Mouse (Mus musculus): ENCODE data around the gene Trem1. TPM values are rescaled to one million over a fixed set of nuclear protein-coding genes. Genes with fewer than 3 reads are reported as not detected.

The Trem1 gene
- total RNA-seq (2021) = not detected
- long read RNA-seq, experiment 1 = 0 reads
- long read RNA-seq, experiment 2 = 0 reads

DNA sequence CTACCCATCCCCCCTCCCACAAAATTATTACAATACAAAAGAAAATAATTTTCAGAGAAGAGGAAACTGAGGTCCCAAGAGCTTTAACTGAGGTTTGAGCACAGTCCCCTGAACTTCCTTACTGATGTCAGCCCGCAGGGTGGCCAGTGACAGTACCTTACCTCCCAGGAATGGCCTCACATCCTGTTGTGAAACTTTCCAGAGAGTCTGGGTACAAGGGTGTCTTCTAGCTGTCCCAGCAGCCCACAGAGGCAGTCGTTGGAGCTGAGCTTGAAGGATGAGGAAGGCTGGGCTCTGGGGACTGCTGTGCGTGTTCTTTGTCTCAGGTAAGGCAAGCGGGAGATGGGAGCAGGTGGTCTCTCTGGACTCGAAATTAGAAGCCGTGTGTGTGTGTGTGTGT is at the start of gene Trem1:
Trem1 (plus strand) TSS at position 251 of the 400 bp plus-strand sequence.
- DNase-seq = no peak

DNA sequence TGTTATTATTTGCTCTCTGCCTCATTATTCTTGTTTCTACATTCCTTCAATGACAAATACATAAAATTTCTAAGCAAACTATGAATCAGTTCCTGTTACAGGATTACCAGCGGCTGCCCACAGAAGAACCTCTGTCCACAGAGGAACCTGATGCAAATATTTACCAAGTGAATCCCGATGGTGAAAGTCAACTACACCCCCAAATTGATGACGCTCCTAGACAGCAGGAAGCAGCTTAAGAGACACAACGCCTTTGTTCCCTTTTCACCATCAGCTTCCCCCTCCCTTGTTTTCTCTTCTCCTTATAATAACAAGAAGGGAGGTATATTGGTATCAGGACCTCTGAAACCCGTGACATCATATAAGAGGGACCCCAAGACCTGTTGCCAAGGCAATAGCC is 47.3 kb upstream of the Trem1 start:
- DNase-seq = no peak

DNA sequence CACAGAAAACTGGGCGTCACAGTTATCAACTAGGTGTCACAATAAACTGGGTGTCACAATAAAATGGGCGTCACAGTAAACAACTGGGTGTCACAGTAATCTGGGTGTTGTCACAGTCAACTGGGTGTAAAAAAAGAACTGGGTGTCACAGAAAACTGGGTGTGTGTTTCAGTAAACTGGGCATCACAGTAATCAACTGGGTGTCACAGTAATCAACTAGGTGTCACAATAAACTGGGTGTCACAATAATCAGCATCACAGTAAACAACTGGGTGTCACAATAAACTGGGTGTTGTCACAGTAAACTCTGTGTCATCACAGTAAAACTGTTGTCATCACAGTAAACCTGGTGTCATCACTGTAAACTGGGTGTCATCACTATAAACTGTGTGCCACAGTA is 40.2 kb upstream of the Trem1 start:
- no peak for DNase-seq

DNA sequence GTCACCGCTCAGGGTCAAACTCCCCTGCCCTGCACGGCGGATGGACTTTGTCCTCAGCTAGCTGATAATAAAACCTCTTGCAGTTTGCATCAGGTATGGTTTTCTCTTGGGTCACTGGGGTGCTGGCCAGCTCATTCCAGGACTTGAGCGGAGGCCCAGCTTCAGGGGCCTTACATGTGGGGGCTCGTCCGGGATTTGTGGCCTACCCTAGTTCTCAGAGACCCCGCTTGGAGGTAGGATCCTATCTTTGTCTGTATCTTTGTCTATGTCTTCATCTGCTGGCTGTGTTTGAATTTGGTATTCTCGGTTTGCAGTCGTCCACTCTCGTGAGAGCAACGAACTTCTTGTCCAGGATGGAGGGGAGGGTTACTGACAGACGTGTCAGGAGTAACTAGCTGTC is 29.5 kb upstream of the Trem1 start:
- no peak for DNase-seq

DNA sequence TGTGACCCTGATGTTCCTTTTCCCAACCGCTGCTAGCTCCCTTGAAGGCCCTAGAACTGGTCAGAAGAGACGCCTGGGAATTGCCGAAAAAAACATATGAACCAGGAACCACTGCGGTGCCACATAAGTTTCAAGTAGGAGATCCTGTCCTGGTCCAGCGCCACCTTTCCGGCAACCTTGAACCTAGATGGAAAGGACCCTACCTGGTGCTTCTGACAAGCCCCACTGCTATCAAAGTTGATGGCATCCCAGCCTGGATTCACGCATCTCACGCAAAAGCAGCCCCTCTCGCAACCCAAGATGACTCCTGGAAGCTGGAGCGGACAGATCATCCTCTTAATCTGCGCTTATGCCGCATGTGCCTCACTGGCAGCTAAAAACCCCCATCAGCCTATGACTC is 20.0 kb upstream of the Trem1 start:
- DNase-seq = no peak

DNA sequence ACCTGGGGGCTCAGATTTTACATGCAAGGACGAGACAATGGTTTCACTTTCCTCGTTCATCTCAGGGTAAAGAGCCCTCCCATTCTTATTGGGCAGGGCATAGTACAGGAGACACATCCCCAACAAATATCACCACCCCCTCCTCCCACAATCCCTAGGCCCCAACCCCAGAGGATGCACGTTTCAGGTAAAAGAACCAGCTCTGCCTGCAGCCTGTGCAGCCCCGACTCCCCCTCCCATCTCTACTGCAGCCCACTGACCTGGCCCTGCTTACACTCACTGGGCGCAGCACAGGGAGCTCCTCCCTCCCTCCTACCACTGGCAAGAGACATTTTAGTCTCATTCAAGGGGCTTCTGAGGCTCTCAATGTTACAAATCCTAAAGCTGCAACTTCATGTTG is 19.1 kb upstream of the Trem1 start:
- no peak for DNase-seq

DNA sequence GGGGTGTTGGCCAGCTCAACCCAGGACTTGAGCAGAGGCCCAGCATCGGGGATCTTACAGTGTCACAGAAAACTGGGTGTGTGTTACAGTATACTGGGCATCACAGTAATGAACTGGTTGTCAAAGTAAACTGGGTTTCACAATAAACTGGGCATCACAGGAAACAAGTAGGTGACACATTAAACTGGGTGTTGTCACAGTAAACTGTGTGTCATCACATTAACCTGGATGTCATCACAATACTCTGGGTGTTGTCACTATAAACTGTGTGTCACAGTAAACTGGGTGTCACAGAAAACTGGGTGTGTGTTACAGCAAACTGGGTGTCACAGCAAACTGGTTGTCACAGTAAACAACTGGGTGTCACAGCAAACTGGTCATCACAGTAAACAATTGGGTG is 17.1 kb upstream of the Trem1 start:
- no peak for DNase-seq

DNA sequence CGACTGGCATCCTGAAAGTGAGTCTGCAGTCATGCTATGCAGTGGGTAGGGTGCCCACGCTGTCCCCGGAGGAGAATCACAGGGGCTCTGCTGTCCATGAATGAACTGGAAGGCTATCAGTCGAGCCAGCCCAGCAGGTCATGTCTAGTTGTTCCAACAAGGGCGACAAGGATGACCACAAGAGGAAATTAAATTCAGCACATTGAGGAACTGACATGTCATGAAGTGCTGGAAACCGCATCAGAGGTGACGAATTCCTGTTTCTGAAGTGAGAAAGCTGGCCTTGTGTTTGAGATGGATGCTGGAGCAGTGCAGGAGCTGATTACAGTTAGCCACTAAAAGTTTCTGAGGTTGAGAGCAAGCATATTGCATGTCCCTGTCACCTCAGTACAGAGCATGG is 1.9 kb upstream of the Trem1 start:
- no peak for DNase-seq

DNA sequence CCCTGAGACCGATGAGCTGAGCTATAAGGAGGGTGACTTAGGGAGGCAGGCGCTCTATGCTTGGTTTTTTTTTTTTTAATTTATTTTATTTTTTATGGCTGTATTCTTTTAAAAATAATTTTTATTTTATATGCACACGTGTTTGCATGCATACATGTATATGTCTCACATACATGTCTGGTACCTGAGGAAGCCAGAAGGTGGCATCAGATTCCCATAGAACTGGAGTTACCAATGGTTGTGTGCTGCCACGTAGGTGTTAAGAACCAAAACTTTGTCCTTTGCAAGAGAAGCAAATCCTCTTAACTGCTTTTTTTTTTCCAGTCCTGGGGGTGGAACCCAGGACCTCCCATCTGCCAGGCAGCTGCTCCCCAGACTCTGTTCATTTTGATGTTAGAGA is 1.2 kb downstream of the Trem1 start:
- DNase-seq = no peak

DNA sequence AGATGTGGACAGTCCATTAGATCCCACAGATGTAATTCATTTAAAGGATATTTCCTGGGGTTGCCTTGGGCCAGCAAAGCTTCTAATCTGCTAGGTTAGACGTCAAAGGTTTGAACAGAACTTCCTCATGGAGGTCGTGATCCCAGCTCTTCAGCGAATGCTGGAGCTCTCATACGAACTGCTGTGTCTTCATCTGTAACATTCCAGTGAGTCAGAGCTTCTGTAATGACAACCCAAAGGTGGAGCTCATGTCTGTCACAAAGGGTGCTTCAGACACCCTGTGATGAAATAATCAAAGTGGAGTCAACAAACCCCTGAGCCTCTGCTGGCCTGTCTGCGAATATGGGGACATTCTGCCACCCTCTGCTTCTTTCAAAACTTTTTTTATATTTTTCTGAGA is 2.0 kb downstream of the Trem1 start:
- no peak for DNase-seq

DNA sequence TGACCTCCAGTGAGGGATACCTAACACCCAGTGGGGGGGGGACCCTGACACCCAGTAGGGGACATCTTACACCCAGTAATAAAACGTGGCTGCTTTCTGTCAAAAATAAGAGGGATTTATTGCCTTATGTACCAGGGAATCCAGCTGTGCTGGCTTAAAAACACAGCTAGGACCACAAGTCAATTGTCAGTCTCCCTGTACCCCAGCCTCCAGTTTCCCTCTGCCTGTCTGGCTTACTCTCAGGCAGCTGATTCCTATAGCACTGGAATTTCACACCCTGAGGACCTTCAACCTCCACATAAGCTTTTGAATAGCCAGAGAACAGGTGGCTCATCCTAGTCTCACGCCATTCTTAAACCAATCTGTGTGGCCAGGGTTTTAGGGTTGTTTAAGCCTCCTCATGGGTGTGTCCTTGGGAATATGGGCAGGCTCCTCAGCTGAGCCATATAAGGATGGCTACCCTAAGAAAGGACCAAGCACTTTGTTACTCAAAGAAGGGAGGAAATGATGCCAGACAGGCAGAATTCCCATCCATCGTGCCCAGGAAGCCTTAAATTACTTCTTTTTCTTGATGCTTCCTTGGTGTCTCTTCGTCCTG is 3.3 kb downstream of the Trem1 start:
- no peak for DNase-seq

DNA sequence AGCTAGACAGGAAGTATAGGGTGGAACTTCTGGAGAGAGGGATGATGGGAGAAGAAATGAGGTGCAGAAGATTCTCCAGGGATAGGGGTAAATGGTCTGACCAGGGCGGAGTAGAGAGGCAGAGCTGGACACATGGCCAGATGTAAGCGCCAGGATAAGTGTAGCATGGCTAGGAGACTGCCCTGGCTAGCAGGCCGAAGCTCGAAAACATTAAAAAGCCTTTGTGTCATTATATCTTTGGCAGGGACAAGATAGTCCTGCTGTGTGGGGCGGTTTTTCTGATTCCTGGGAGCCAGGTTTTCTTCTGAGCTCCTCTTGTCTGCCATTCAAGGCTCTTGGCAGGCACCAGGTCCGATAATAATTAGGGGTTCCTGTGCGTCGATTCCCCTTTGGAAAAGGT is 5.1 kb downstream of the Trem1 start:
- DNase-seq = no peak

DNA sequence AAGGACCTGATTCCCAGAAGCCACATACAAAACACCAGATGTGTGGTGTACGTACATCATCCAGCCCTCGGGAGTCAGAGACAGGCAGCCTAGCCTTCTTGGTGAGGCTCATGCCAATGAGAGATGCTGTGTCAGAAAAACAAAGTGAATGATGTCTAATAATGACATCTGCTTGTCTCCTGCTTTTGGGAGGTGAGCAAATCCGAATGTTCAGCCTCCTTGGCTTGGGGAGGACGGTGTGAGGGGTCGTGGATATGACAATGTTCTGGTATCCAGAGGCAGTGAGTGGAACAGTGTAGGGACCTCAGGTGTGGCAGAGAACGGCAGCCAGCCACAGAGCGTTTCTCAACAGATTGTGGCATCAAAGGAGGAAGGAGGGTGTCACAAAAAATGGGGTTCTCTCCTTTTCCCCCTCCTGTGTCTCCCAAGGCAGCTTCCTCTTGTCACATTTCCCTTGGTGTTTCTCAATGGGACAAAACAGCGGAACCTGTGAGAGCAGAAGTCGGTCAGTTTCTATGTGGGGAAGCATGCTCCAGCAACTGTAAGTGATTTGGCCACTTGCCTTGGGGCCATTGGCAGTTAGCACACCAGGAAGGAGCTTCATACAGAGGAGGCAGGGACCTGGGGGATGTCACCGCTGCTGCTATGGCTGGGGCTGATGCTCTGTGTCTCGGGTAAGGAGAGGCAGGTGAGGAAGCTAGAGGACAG is 14.8 kb downstream of the Trem1 start, which contains the start of gene Trem3:
Trem3 (plus strand) TSS at position 557 of the 708 bp plus-strand sequence.
- no peak for DNase-seq

DNA sequence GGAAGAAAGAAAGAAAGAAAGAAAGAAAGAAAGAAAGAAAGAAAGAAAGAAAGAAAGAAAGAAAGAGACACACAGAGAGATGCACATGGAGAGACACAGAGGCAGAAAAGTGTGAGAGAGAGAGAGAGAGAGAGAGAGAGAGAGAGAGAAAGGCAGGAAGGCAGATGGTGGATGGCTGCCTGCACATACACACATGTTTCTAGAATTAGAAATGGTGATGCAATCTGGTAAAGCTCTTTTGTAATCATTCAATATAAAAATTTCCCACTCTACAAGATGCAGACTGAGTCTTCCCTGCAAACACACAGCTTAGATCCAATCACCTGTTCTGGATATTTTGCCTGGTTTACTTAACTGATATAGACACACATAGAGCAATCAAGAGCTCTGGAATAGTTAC is 16.5 kb downstream of the Trem1 start:
- DNase-seq = no peak

DNA sequence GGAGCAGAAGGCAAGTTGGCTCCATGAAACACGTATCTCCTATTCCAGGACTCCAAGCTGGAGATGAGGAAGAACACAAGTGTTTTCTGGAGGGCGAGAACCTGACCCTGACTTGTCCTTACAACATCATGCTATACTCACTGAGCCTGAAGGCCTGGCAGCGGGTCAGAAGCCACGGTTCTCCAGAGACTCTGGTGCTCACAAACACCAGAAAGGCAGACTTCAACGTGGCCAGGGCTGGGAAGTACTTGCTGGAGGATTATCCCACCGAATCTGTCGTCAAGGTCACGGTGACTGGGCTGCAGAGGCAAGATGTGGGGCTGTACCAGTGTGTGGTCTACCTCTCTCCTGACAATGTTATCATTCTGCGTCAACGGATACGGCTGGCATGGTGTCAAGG is 16.9 kb downstream of the Trem1 start:
- DNase-seq = no peak

DNA sequence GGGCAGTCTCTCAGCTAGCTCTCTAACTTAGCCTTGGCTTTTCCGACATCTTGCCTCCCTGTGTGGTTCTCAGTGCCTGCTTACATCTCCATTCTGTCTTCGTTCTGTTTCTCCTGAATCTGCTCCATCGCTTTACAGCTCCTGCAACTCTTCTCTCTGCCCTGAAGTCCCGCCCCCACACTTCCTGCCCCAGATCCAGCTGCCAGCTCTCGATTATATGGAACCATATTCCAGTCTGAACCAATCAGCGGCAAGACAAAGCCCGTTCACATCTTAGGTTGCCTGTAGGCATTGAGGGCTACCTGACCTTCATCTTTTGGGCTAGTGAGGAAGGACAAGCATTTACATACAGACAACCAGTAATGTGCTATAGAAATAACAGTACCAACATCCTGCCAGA is 18.1 kb downstream of the Trem1 start:
- DNase-seq = no peak

DNA sequence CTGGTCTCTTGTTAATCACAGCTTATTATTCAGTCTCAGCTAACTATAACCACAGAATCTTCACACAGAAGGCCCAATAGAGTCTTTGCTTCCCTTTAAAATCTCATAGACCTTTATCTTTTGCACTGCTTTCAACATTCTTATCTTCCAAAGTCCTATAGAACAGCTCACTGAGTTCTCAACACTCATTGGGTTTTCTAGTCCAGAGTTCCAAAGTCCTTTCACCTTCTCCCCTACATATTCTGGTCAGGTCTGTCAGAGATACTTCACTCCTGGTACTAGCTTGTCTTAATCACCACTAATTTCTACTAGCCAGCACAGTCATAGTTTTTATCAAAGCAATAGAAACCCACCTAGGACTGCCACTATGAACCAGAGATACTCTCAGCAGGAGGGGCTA is 24.0 kb downstream of the Trem1 start:
- no peak for DNase-seq

DNA sequence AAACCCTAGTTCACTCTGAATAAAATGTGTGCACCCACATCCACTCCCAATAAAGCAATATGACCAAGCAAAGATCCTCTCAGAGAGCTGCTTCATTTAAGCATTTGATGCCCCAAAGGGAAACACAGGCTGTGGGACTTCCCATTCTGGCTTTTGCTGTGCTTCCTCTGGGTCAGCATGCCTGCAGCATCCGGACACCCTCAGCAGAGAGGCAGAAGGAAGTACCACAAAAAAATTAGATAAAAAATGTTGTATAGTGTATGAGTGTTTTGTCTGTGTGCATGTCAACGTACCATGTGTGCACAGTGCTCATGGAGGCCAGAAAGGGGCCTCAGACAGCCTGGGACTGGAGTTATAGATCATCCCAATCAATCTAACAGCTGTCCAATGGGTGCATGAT is 29.3 kb downstream of the Trem1 start:
- DNase-seq = no peak

DNA sequence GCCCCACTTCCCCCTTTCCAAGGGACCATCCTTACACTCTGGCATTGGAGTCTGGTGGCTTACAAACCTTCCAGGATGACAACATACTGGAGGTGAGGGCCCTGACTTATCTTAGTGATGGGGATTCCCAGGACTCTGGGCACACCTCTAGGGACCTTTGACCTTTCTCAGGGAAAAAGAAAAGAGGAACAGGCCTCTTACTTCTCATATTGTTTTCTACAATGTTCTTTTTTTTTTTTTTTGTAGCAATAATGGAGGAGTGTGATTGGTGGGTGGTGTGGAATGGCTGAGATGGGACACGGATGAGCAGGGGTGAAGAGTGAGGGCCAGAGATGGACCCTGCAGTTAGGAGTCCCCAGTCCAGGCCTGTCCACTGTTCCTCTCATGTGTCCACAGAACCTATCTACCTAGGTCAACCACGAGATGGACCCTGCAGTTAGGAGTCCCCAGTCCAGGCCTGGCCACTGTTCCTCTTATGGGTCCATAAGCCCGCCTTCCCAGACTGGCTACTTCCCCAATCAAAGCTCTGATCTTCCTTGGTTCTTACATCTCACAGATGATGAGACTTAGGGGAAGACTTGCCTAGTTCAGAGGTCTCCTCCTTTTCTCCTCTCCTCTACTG is 31.3 kb downstream of the Trem1 start, which contains the start of gene Treml4:
Treml4 (plus strand) TSS at position 555 of the 622 bp plus-strand sequence.
- DNase-seq = no peak

DNA sequence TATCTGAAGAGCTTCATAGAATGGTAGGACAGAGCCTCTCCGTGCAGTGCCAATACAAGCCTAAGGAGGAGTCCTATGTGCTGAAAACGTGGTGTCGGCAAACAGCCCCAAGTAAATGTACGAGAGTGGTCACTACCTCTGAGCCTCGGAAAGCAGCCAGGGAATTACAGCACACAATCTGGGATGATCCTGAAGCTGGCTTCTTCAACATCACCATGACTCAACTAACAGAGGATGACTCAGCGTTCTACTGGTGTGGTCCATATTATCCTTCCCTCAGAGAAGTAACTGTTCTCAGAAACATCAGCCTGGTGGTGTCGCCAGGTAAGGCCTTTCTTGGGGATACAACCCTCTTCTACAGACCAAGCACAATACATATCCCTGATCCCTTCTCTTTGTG is 32.1 kb downstream of the Trem1 start:
- DNase-seq = no peak

DNA sequence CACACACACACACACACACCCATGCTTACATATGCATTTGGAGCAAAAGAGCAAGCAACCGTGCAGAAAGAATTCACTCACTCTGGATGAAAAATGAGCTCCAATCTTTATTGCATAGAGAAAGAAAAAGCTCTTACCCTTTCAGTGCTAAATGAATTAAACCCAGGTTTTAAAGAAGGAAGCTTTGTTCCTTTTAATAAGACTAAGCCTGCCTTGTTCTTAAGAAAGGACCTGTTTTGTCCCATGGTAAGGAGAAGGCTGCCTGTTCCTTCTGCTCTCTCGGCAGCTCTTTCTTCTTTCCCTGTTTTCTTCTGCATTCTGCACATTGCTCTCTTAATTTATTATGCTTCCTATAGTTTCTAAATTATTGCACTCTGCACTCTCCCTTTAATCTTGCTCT is 33.6 kb downstream of the Trem1 start:
- DNase-seq = no peak

DNA sequence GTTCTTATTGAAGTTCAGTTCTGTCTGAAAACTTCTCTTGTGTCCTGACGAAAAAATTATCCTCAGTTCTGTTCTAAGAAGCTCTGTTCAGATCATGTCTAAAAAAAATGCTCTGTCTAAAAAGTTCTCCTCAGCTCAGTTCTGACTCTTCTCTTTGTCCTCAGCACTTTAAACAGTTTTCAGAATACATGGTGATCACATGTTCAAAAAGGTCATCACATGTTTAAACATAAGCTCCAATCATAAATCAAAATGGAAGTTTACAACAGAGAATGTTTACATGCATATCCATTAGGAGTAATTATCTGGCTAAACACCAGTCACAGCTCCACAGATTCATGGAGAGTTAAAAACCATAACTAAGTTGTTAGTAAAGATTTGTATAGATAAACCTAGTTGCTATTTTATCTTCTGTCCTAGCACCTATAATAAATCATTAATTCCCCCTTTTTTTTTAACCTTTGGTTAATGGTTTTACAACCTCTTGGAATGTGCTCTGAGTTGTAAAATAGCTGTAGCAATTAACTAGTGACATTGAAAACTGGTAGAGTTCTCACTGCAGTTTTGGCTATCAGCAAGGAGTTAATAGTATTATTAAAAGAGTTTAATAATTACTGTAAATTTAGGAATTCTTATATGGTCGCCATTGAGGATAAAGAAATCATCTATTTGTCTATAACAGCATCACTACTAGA is 34.2 kb downstream of the Trem1 start:
- DNase-seq = no peak

DNA sequence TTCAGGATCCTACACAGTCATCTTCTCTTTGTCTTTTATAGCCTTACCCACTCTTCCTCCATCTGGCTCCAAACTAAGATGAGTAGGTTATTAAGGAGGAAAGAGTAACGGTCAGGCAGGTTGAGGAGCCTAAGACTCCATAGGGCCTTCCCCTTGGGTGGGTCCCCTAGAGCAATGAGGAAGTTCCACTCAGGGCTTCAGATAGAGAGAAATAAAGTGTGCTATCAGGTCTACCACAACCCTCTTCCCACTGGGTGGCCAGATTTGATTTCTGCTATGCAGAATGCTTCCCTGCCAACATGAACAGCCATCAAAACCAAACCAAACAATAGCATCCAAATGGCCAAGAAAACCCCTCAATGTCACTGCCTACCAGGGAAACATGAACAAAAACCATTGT is 35.0 kb downstream of the Trem1 start:
- no peak for DNase-seq
